Mouse (Mus musculus) E14TG2a.4 (cell line): ENCODE measurements around the gene Cpxm1.

Experiments
- H3K27me3 ChIP-seq: 2 replicates; pipeline ENCODE4 v1.6.1; 2014; ENCODE audit warnings: low read length, control low read depth; ENCODE audit not compliant: insufficient read depth
- H3K36me3 ChIP-seq: 2 replicates; pipeline ENCODE4 v1.6.1; 2014; ENCODE audit warnings: low read length, control low read depth; ENCODE audit not compliant: insufficient read depth
- H3K4me1 ChIP-seq: replicated peaks from 2 replicates; pipeline ENCODE4 v1.6.1; 2014; ENCODE audit warnings: low read depth, low read length, control low read depth
- H3K4me3 ChIP-seq: replicated peaks from 2 replicates; pipeline ENCODE4 v1.5.1; 2014; ENCODE audit warnings: mild to moderate bottlenecking, low read length
- H3K9me3 ChIP-seq: 2 replicates; pipeline ENCODE4 v1.6.1; 2014; ENCODE audit warnings: low read length, control low read depth
- CTCF ChIP-seq: conservative IDR thresholded peaks from 2 replicates; pipeline ENCODE4 v1.5.1; 2014; ENCODE audit warnings: low read length
- NANOG ChIP-seq: IDR thresholded peaks from 2 replicates; pipeline ENCODE4 v1.6.1; 2014; ENCODE audit warnings: borderline replicate concordance, low read length, mixed read lengths
- POU5F1 ChIP-seq: IDR thresholded peaks from 2 replicates; pipeline ENCODE4 v1.6.1; 2014; ENCODE audit warnings: low read length, borderline replicate concordance

Cpxm1 gene

GRCm38 (mm10) chr2:130362511-130363026 is 34.8 kb downstream of the Cpxm1 start:
- Histone ChIP-seq H3K9me3 (0 out of 2 replicates have a peak, but pooled peaks cover 3% of the 10 kb centered on the region), H3K36me3 (no peaks in the 10 kb centered on the region), H3K4me1 (peaks cover 19% of the 10 kb centered on the region), H3K27me3 (peaks cover 78% of the 10 kb centered on the region), H3K4me3 (peak overlapping the region; percentile 75)
- TF ChIP-seq POU5F1, result no peak
- TF ChIP-seq CTCF, result peak; percentile 85

GRCm38 (mm10) chr2:130358852-130359251 is 38.5 kb downstream of the Cpxm1 start:
- H3K4me1 ChIP-seq, result peaks cover 9% of the 10 kb centered on the region
- TF ChIP-seq POU5F1, result no peak
- H3K36me3 ChIP-seq, result no peaks in the 10 kb centered on the region
- 0 out of 2 replicates have a peak, but pooled peaks cover 3% of the 10 kb centered on the region for H3K9me3 ChIP-seq
- H3K4me3 ChIP-seq, result no peak overlapping the region
- peaks cover 52% of the 10 kb centered on the region for H3K27me3 ChIP-seq

GRCm38 (mm10) chr2:130357551-130357950 is 39.8 kb downstream of the Cpxm1 start:
- TF ChIP-seq POU5F1 (no peak), CTCF (no peak), NANOG (no peak)
- H3K27me3 ChIP-seq, result peaks cover 39% of the 10 kb centered on the region
- H3K9me3 ChIP-seq, result 0 out of 2 replicates have a peak, but pooled peaks cover 3% of the 10 kb centered on the region
- H3K4me1 ChIP-seq, result peaks cover 9% of the 10 kb centered on the region
- no peak overlapping the region for H3K4me3 ChIP-seq
- H3K36me3 ChIP-seq, result no peaks in the 10 kb centered on the region

- H3K36me3 ChIP-seq, result no peaks in the 10 kb centered on the region
- peaks cover 10% of the 10 kb centered on the region for H3K4me1 ChIP-seq
- TF ChIP-seq CTCF (no peak), POU5F1 (no peak), NANOG (no peak)
- H3K27me3 ChIP-seq, result 0 out of 2 replicates have a peak, but pooled peaks cover 4% of the 10 kb centered on the region
- no peak overlapping the region for H3K4me3 ChIP-seq
- H3K9me3 ChIP-seq, result no peaks in the 10 kb centered on the region
Measured at GRCm38 (mm10) chr2:130353889-130354288, 43.5 kb downstream of the Cpxm1 start.

- no peak for TF ChIP-seq POU5F1
- TF ChIP-seq CTCF, result no peak
- TF ChIP-seq NANOG, result no peak
- Histone ChIP-seq H3K4me3 (no peak overlapping the region), H3K9me3 (no peaks in the 10 kb centered on the region), H3K36me3 (no peaks in the 10 kb centered on the region), H3K4me1 (peaks cover 10% of the 10 kb centered on the region), H3K27me3 (0 out of 2 replicates have a peak, but pooled peaks cover 4% of the 10 kb centered on the region)
Measured at GRCm38 (mm10) chr2:130353411-130353810, 44.0 kb downstream of the Cpxm1 start.

- TF ChIP-seq CTCF (no peak), NANOG (no peak)
- Histone ChIP-seq H3K36me3 (no peaks in the 10 kb centered on the region), H3K4me3 (no peak overlapping the region), H3K9me3 (no peaks in the 10 kb centered on the region), H3K4me1 (peaks cover 10% of the 10 kb centered on the region), H3K27me3 (0 out of 2 replicates have a peak, but pooled peaks cover 3% of the 10 kb centered on the region)
Measured at GRCm38 (mm10) chr2:130351758-130352339, 45.5 kb downstream of the Cpxm1 start.

- Histone ChIP-seq H3K36me3 (no peaks in the 10 kb centered on the region), H3K27me3 (no peaks in the 10 kb centered on the region), H3K4me3 (no peak overlapping the region), H3K9me3 (no peaks in the 10 kb centered on the region), H3K4me1 (peaks cover 10% of the 10 kb centered on the region)
- TF ChIP-seq CTCF (no peak), NANOG (no peak), POU5F1 (no peak)
Measured at GRCm38 (mm10) chr2:130350376-130350775, 47.0 kb downstream of the Cpxm1 start.

GRCm38 (mm10) chr2:130341220-130341580 is 56.2 kb downstream of the Cpxm1 start:
- Histone ChIP-seq H3K36me3 (no peaks in the 10 kb centered on the region), H3K9me3 (no peaks in the 10 kb centered on the region), H3K27me3 (peaks cover 4% of the 10 kb centered on the region; the same call in 1 of the 2 replicates), H3K4me3 (no peak overlapping the region), H3K4me1 (0 out of 2 replicates have a peak, but pooled peaks cover 5% of the 10 kb centered on the region)
- no peak for TF ChIP-seq CTCF
- TF ChIP-seq POU5F1, result no peak
- TF ChIP-seq NANOG, result no peak
